Mouse (Mus musculus) frontal cortex, adult (tissue): ENCODE measurements at regions not wholly inside any gene's neighbourhood (a gene's known extent, or its start where the extent isn't known, plus 50 kb on each side); places are given as distances from the start of the nearest gene placed in this dataset.

Experiments
- ATAC-seq: cut with Nextera tagmentation; 2 replicates; pipeline ENCODE4 v1.9.2; 2017; ENCODE audit warnings: mild to moderate bottlenecking, moderate library complexity, mixed read lengths; ENCODE audit not compliant: low TSS enrichment

- no peak for ATAC-seq
Observed at GRCm38 (mm10) chr6:143372487-143372886, 205.5 kb downstream of the Etnk1 start.

GRCm38 (mm10) chr6:143373686-143374273, 206.8 kb downstream of the Etnk1 start:
- ATAC-seq: peak; percentile 89

GRCm38 (mm10) chr6:143375951-143376713, 209.1 kb downstream of the Etnk1 start:
- peak; percentile 48; the same call in 1 of the 2 replicates for ATAC-seq

- ATAC-seq: no peak
Observed at GRCm38 (mm10) chr6:143377121-143377520, 210.1 kb downstream of the Etnk1 start.

- no peak for ATAC-seq
Observed at GRCm38 (mm10) chr6:143378126-143378525, 211.1 kb downstream of the Etnk1 start.

- ATAC-seq: no peak
Observed at GRCm38 (mm10) chr6:143380490-143380889, 213.5 kb downstream of the Etnk1 start.

GRCm38 (mm10) chr6:143386597-143387450, 219.8 kb downstream of the Etnk1 start:
- no peak for ATAC-seq

GRCm38 (mm10) chr6:143393543-143394207, 226.7 kb downstream of the Etnk1 start:
- ATAC-seq: no peak

GRCm38 (mm10) chr6:143394377-143394776, 227.4 kb downstream of the Etnk1 start:
- no peak for ATAC-seq

GRCm38 (mm10) chr6:143401436-143401835, 234.4 kb downstream of the Etnk1 start:
- no peak; the same call in 1 of the 2 replicates for ATAC-seq

GRCm38 (mm10) chr6:143401921-143402320, 234.9 kb downstream of the Etnk1 start:
- ATAC-seq: peak; percentile 79

- no peak for ATAC-seq
Observed at GRCm38 (mm10) chr6:143402766-143403165, 235.7 kb downstream of the Etnk1 start.

GRCm38 (mm10) chr6:143404521-143404920, 237.5 kb downstream of the Etnk1 start:
- no peak for ATAC-seq

- ATAC-seq: peak; percentile 44
Observed at GRCm38 (mm10) chr6:143412056-143412455, 245.0 kb downstream of the Etnk1 start.

- ATAC-seq: no peak
Observed at GRCm38 (mm10) chr6:143412721-143413120, 245.7 kb downstream of the Etnk1 start.

GRCm38 (mm10) chr6:143414590-143415382, 247.8 kb downstream of the Etnk1 start:
- peak; percentile 80 for ATAC-seq

GRCm38 (mm10) chr6:143415383-143415778, 248.4 kb downstream of the Etnk1 start:
- peak; percentile 82 for ATAC-seq

GRCm38 (mm10) chr6:143419872-143420271, 252.9 kb downstream of the Etnk1 start:
- ATAC-seq: no peak; the same call in 1 of the 2 replicates

GRCm38 (mm10) chr6:143423026-143423425, 256.0 kb downstream of the Etnk1 start:
- ATAC-seq: no peak

- no peak for ATAC-seq
Observed at GRCm38 (mm10) chr6:143425182-143425829, 258.3 kb downstream of the Etnk1 start.
